In genomic region chr1:171246709-171247452, GRCm38 (mm10) we compare ENCODE assay signal across 8 mouse cellular contexts. TPM values are rescaled to one million over a fixed set of nuclear protein-coding genes. Genes with fewer than 3 reads are reported as not detected.
DNase-seq lines count a peak whose midpoint lies in the region; ATAC-seq and TF ChIP-seq lines count a peak whose summit lies in the region.

No protein-coding gene starts in this region.

- H3K4me3 ChIP-seq in ES-Bruce4 (ENCODE audit: low read depth, low read length), result peak overlapping the region; percentile 95
- H3K4me3 ChIP-seq in forebrain, embryonic 13.5 days, result peak overlapping the region; percentile 75
- H3K4me3 ChIP-seq in liver, postnatal 0 days (ENCODE audit: low read depth, low read length), result peak overlapping the region; percentile 70
- H3K4me3 ChIP-seq in neural tube, embryonic 14.5 days (ENCODE audit: low read depth, low read length), result peak overlapping the region; percentile 53

- TF ChIP-seq CTCF in ES-Bruce4 (IDR thresholded peaks at IDR 0.05; ENCODE audit: low read depth, low read length), result peak; percentile 63
- TF ChIP-seq CTCF in liver, postnatal 0 days (IDR thresholded peaks at IDR 0.05; ENCODE audit: low read depth), result peak; percentile 99

- intact Hi-C loops in heart, postnatal 10 days (cut with DNase I), result loop anchor here (1.0 to 2.0 kb wide), 2 partner anchors 16 to 34 kb away; partner anchors contain the start of gene Ppox

- H3K4me2 ChIP-seq in forebrain, embryonic 13.5 days, result peak overlapping the region; percentile 73
- H3K4me2 ChIP-seq in liver, postnatal 0 days (ENCODE audit: low read depth, low read length), result peak overlapping the region; percentile 97
- peak overlapping the region; percentile 52 for H3K4me2 ChIP-seq in neural tube, embryonic 14.5 days (ENCODE audit: low read depth, low read length)

- peak; percentile 98 to 99 for DNase-seq in heart, postnatal 10 days
- DNase-seq in large intestine, adult 2 months (ENCODE audit: low read depth, low spot score), result peak; percentile 97
- peak; percentile 98 for DNase-seq in liver, postnatal 0 days
- peak; percentile 98 for DNase-seq in testis, postnatal 10 days (ENCODE audit: low spot score)

- no peak for TF ChIP-seq POLR2A in ES-Bruce4 (IDR thresholded peaks at IDR 0.05; ENCODE audit: insufficient read depth, low read length)

- peak; percentile 96 for ATAC-seq in cerebellum, adult (ENCODE audit: insufficient number of reproducible peaks, low FRiP score, low TSS enrichment)
- ATAC-seq in forebrain, embryonic 13.5 days, result peak; percentile 93
- peak; percentile 96 for ATAC-seq in liver, postnatal 0 days
- ATAC-seq in neural tube, embryonic 14.5 days (ENCODE audit: low read depth), result peak; percentile 95

- under 1% methylated on average over 41 of the region's 41 CpGs for WGBS in forebrain, embryonic 13.5 days
- WGBS in large intestine, adult 2 months, result 0% methylated on average over 41 of the region's 41 CpGs
- under 1% methylated on average over 41 of the region's 41 CpGs for WGBS in liver, postnatal 0 days (ENCODE audit: insufficient replicate concordance)
- under 1% methylated on average over 41 of the region's 41 CpGs for WGBS in neural tube, embryonic 14.5 days

- peaks cover 17% of the 10 kb centered on the region for H3K36me3 ChIP-seq in ES-Bruce4 (ENCODE audit: control insufficient read depth, insufficient read depth, low read length, poor library complexity, severe bottlenecking)
- peaks cover 31% of the 10 kb centered on the region for H3K36me3 ChIP-seq in forebrain, embryonic 13.5 days (ENCODE audit: poor library complexity, severe bottlenecking)
- peaks cover 15% of the 10 kb centered on the region for H3K36me3 ChIP-seq in liver, postnatal 0 days (replicated peaks; ENCODE audit: insufficient read depth, low read length)
- H3K36me3 ChIP-seq in neural tube, embryonic 14.5 days (ENCODE audit: control insufficient read depth, insufficient read depth, low read length), result peaks cover 15% of the 10 kb centered on the region; the same call in 1 of the 2 replicates

- peak overlapping the region; percentile 70 for H3K9ac ChIP-seq in ES-Bruce4 (ENCODE audit: low read depth, poor library complexity, severe bottlenecking)
- peak overlapping the region; percentile 87 for H3K9ac ChIP-seq in forebrain, embryonic 13.5 days
- H3K9ac ChIP-seq in liver, postnatal 0 days (replicated peaks), result peak overlapping the region; percentile 81
- H3K9ac ChIP-seq in neural tube, embryonic 14.5 days (replicated peaks; ENCODE audit: low read depth, low read length), result peak overlapping the region; percentile 72

- H3K9me3 ChIP-seq in ES-Bruce4 (replicated peaks; ENCODE audit: control insufficient read depth, insufficient read depth, low read length, poor library complexity, severe bottlenecking), result no peaks in the 10 kb centered on the region
- no peaks in the 10 kb centered on the region for H3K9me3 ChIP-seq in forebrain, embryonic 13.5 days (replicated peaks)
- H3K9me3 ChIP-seq in liver, postnatal 0 days (ENCODE audit: low read length), result no peaks in the 10 kb centered on the region
- no peaks in the 10 kb centered on the region for H3K9me3 ChIP-seq in neural tube, embryonic 14.5 days (ENCODE audit: control insufficient read depth, low read length)

- H3K4me1 ChIP-seq in ES-Bruce4 (ENCODE audit: control insufficient read depth, insufficient read depth, low read length), result peaks cover 10% of the 10 kb centered on the region
- peaks cover 53% of the 10 kb centered on the region for H3K4me1 ChIP-seq in forebrain, embryonic 13.5 days
- H3K4me1 ChIP-seq in liver, postnatal 0 days (ENCODE audit: insufficient read depth), result peaks cover 21% of the 10 kb centered on the region
- peaks cover 25% of the 10 kb centered on the region for H3K4me1 ChIP-seq in neural tube, embryonic 14.5 days (ENCODE audit: control insufficient read depth, insufficient read depth, low read length)

- no peak for TF ChIP-seq EP300 in ES-Bruce4 (IDR thresholded peaks at IDR 0.05; ENCODE audit: insufficient read depth, low read depth, low read length)
- peak; percentile 57 for TF ChIP-seq EP300 in liver, postnatal 0 days (IDR thresholded peaks at IDR 0.05; ENCODE audit: low read depth)

- no peaks in the 10 kb centered on the region for H3K27me3 ChIP-seq in ES-Bruce4 (ENCODE audit: control insufficient read depth, insufficient read depth, low read length, poor library complexity, severe bottlenecking)
- H3K27me3 ChIP-seq in forebrain, embryonic 13.5 days, result no peaks in the 10 kb centered on the region
- peaks cover 16% of the 10 kb centered on the region; the same call in 1 of the 2 replicates for H3K27me3 ChIP-seq in liver, postnatal 0 days (ENCODE audit: insufficient read depth, low read length)
- no peaks in the 10 kb centered on the region for H3K27me3 ChIP-seq in neural tube, embryonic 14.5 days (ENCODE audit: control insufficient read depth, insufficient read depth, low read length)

- peak overlapping the region; percentile 92 for H3K27ac ChIP-seq in ES-Bruce4 (ENCODE audit: insufficient read depth, low read length)
- peak overlapping the region; percentile 62 for H3K27ac ChIP-seq in forebrain, embryonic 13.5 days
- peak overlapping the region; percentile 81 for H3K27ac ChIP-seq in liver, postnatal 0 days (ENCODE audit: low read depth)
- peak overlapping the region; percentile 63; the same call in 1 of the 2 replicates for H3K27ac ChIP-seq in neural tube, embryonic 14.5 days (ENCODE audit: low read depth, low read length)

RNA-seq across cellular contexts. Expression of gene Adamts4, which starts 3.3 kb away (rescaled TPM):
- 3.5 and 4.3 TPM in 2 replicates for polyA plus RNA-seq in ES-Bruce4 (2011; ENCODE audit: insufficient read depth, insufficient read length, low read depth, missing spikeins)
- 6.9 and 7.3 TPM in 2 replicates for polyA plus RNA-seq in forebrain, embryonic 13.5 days (2015; fragmentation: Nextera tagmentation; extraction: Ambion mirVana)
- 1 to 10 TPM; 5.1 to 7.8 TPM for total RNA-seq in heart, postnatal 10 days (2021)
- polyA plus RNA-seq in large intestine, adult 2 months (2012; rRNA removed), result 1.1 and 2.5 TPM in 2 replicates
- polyA plus RNA-seq in liver, postnatal 0 days (2015; fragmentation: Nextera tagmentation; extraction: Ambion mirVana), result 0.41 and 0.51 TPM in 2 replicates
- polyA plus RNA-seq in neural tube, embryonic 14.5 days (2014; fragmentation: Nextera tagmentation; extraction: Ambion mirVana), result 1.3 and 2.6 TPM in 2 replicates

RNA-seq across cellular contexts. Expression of gene Ndufs2, which starts 4.3 kb away (rescaled TPM):
- polyA plus RNA-seq in ES-Bruce4 (2011; ENCODE audit: insufficient read depth, insufficient read length, low read depth, missing spikeins), result 158 and 163 TPM in 2 replicates
- polyA plus RNA-seq in forebrain, embryonic 13.5 days (2015; fragmentation: Nextera tagmentation; extraction: Ambion mirVana), result 216 and 221 TPM in 2 replicates
- 1,000 to 10,000 TPM; 1,054 to 1,076 TPM for total RNA-seq in heart, postnatal 10 days (2021)
- polyA plus RNA-seq in large intestine, adult 2 months (2012; rRNA removed), result 167 and 181 TPM in 2 replicates
- polyA plus RNA-seq in liver, postnatal 0 days (2015; fragmentation: Nextera tagmentation; extraction: Ambion mirVana), result 158 and 170 TPM in 2 replicates
- 234 and 253 TPM in 2 replicates for polyA plus RNA-seq in neural tube, embryonic 14.5 days (2014; fragmentation: Nextera tagmentation; extraction: Ambion mirVana)

RNA-seq across cellular contexts. Expression of gene Fcer1g, which starts 12.7 kb away (rescaled TPM):
- polyA plus RNA-seq in ES-Bruce4 (2011; ENCODE audit: insufficient read depth, insufficient read length, low read depth, missing spikeins), result 0.91 TPM in 1 of 2 replicates, not detected in the other
- 12.3 and 12.8 TPM in 2 replicates for polyA plus RNA-seq in forebrain, embryonic 13.5 days (2015; fragmentation: Nextera tagmentation; extraction: Ambion mirVana)
- 1 to 10 TPM; 9.0 to 9.6 TPM for total RNA-seq in heart, postnatal 10 days (2021)
- 56.2 and 58.5 TPM in 2 replicates for polyA plus RNA-seq in large intestine, adult 2 months (2012; rRNA removed)
- 171 and 176 TPM in 2 replicates for polyA plus RNA-seq in liver, postnatal 0 days (2015; fragmentation: Nextera tagmentation; extraction: Ambion mirVana)
- 10.2 and 33.2 TPM in 2 replicates for polyA plus RNA-seq in neural tube, embryonic 14.5 days (2014; fragmentation: Nextera tagmentation; extraction: Ambion mirVana)

RNA-seq across cellular contexts. Expression of gene Apoa2, which starts 22.0 kb away (rescaled TPM):
- 18.0 and 19.1 TPM in 2 replicates for polyA plus RNA-seq in ES-Bruce4 (2011; ENCODE audit: insufficient read depth, insufficient read length, low read depth, missing spikeins)
- polyA plus RNA-seq in forebrain, embryonic 13.5 days (2015; fragmentation: Nextera tagmentation; extraction: Ambion mirVana), result 2.6 and 8.3 TPM in 2 replicates
- total RNA-seq in heart, postnatal 10 days (2021), result 1 to 10 TPM; 2.3 to 4.2 TPM
- polyA plus RNA-seq in large intestine, adult 2 months (2012; rRNA removed), result 0.50 and 1.9 TPM in 2 replicates
- polyA plus RNA-seq in liver, postnatal 0 days (2015; fragmentation: Nextera tagmentation; extraction: Ambion mirVana), result 20,306 and 20,852 TPM in 2 replicates
- 7.9 and 8.2 TPM in 2 replicates for polyA plus RNA-seq in neural tube, embryonic 14.5 days (2014; fragmentation: Nextera tagmentation; extraction: Ambion mirVana)

RNA-seq across cellular contexts. Expression of gene B4galt3, which starts 23.2 kb away (rescaled TPM):
- 59.7 and 64.8 TPM in 2 replicates for polyA plus RNA-seq in ES-Bruce4 (2011; ENCODE audit: insufficient read depth, insufficient read length, low read depth, missing spikeins)
- 89.0 and 95.3 TPM in 2 replicates for polyA plus RNA-seq in forebrain, embryonic 13.5 days (2015; fragmentation: Nextera tagmentation; extraction: Ambion mirVana)
- 10 to 100 TPM; 28.0 to 28.6 TPM for total RNA-seq in heart, postnatal 10 days (2021)
- polyA plus RNA-seq in large intestine, adult 2 months (2012; rRNA removed), result 70.3 and 80.0 TPM in 2 replicates
- 16.0 and 16.7 TPM in 2 replicates for polyA plus RNA-seq in liver, postnatal 0 days (2015; fragmentation: Nextera tagmentation; extraction: Ambion mirVana)
- 96.5 and 98.1 TPM in 2 replicates for polyA plus RNA-seq in neural tube, embryonic 14.5 days (2014; fragmentation: Nextera tagmentation; extraction: Ambion mirVana)

Comparison
In these comparisons a context has a peak if more than half of its experiments do, and no peak if none do; other contexts are left out.
1. Peak in every context shown above with its lines: DNase-seq, ATAC-seq, H3K4me3 ChIP-seq and H3K27ac ChIP-seq.